Mouse (Mus musculus) adrenal gland, postnatal 10 days (tissue): ENCODE results near the gene Cyp4f18. TPM values are rescaled to one million over a fixed set of nuclear protein-coding genes. Genes with fewer than 3 reads are reported as not detected.
"Not testable (repeated sequence)": the region's sequence is repeated elsewhere in the genome, so short reads cannot be mapped to it uniquely, and the experiment has no call there.

ENCODE experiments used
- DNase-seq: peaks from one replicate; pipeline ENCODE4 v3.0.0; 2021; ENCODE audit warnings: mixed read lengths
- long read RNA-seq, 2 experiments: library from polyadenylated mRNA; stranded (forward); transcript quantifications; one replicate each; pipeline ENCODE4 v2.0.0; 2021
- total RNA-seq, 2 experiments: library from RNA; stranded (reverse); gene quantifications; 2 replicates each; pipeline ENCODE4 v1.2.3; 2021

The Cyp4f18 gene
- 1 to 10 TPM; 1.7 to 1.8 TPM for total RNA-seq
- long read RNA-seq, experiment 1, partial matches to known transcripts, result 2 of 4 reads
- long read RNA-seq, experiment 1, other reads (novel, unspliced or antisense), result 0 of 4 reads
- long read RNA-seq, experiment 2, partial matches to known transcripts, result 0 of 4 reads
- long read RNA-seq, experiment 2, other reads (novel, unspliced or antisense), result 1 of 4 reads

GRCm38 (mm10) chr8:72009473-72009872, at the start of gene Cyp4f18:
Cyp4f18 (minus strand) TSS chr8:72009626.
- DNase-seq, result no peak

DNA sequence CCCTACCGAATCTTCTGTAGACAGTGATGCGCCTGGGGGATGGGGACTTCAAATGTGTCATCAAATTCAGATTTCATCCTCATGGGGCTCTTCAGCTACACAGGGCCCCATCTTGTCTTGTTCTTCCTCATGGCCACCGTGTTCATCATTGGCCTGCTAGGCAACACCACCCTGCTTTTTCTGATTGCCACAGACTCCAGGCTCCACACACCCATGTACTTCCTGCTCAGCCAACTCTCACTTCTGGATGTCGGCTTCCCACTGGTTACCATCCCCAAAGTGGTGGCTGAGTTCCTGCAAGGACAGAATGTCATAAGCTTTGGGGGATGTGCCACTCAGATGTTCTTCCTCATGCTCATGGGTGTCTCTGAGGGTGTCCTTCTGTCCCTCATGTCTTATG, 48.2 kb upstream of the Cyp4f18 start:
- DNase-seq, result not testable (repeated sequence)

GRCm38 (mm10) chr8:72054633-72055032, 45.2 kb upstream of the Cyp4f18 start:
- DNase-seq, result not testable (repeated sequence)

- DNase-seq, result no peak
Observed at GRCm38 (mm10) chr8:72042493-72042892, 33.1 kb upstream of the Cyp4f18 start.

DNA sequence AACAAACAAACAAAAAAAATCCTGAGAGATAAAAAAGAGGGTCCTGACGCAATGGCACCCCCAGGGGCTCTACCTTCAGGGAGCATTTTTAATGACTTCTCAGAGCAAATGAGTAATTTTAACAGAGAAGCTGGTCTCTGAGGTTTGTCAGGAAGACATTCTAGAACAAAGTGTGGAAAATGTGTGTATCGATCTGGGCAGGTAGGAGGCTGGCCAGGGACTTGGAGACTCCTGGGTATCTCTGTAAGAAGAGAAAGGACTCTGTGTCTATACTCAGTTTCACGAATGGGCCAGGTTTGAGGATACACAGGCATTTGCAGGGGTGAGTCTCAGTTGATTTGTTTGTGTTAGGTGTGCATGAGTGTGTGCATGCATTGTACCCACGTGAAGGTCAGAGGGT, 31.5 kb upstream of the Cyp4f18 start, which contains the start of gene Olfr372:
Gene Olfr372 (plus strand): TSS at position 301 of the 400 bp plus-strand sequence.
- DNase-seq, result not testable (repeated sequence)

GRCm38 (mm10) chr8:72032926-72033325, 23.5 kb upstream of the Cyp4f18 start:
- DNase-seq, result peak; percentile 71

GRCm38 (mm10) chr8:72024886-72025285, 15.5 kb upstream of the Cyp4f18 start:
- not testable (repeated sequence) for DNase-seq

- no peak for DNase-seq
Observed at GRCm38 (mm10) chr8:72019816-72020215, 10.4 kb upstream of the Cyp4f18 start.

DNA sequence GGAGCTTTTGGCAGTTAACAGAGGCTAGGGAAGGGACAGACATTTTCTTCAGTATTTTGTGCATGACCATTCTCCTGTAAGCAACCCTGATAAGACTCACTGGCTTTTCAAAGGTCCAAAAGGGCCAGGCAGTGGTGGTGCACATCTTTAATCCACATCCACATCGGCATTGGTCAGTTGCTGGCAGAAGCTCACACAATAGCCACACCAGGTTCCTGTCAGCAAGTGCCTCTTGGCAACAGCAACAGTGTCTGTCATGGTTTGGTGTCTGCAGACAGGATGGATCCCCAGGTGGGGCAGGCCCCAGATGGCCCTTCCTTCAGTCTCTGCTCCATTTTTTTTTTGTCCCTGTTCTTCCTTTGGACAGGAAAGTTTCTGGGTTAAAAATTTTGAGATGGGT, 9.6 kb upstream of the Cyp4f18 start:
- not testable (repeated sequence) for DNase-seq

DNA sequence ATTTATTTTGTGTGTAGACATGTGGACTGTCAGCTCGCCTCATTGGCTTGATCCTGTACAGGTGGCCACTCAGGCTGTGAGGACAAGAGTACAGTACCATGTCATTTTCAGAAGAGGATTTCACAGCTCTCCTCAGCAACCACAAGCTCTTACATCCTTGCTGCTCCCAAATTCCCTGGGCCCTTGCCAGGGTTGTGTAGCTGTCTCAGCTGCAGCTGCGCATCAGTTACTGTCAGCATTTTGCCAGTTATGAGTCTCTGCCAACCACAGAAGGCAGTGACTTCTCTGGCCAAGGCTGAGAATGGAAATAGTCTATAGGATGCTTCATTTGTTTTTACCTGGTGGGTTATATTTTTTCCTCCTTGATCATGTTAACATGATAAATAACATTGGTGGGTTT, 8.7 kb upstream of the Cyp4f18 start:
- DNase-seq, result peak; percentile 30

DNA sequence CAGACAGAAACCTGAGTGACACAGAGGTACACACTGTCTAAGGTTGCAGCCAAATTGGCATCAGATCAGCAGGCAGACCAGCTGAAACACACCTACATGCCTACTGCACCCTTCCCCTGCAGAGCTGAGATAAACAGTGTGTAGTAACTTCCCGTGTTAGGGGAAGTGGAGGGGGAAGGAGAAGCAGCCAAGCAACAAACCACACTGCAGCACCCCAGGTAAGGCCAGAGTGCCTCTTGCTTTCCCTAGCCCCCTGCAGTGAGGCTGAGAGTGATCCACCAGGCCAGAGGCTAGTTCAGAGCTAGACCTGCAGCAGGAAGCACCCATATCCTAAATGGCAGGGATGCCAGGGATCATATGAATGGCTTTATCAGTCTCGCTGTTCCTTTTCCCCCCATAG, 7.9 kb upstream of the Cyp4f18 start:
- not testable (repeated sequence) for DNase-seq

- peak; percentile 36 for DNase-seq
Observed at GRCm38 (mm10) chr8:72013506-72014228, 4.2 kb upstream of the Cyp4f18 start.

GRCm38 (mm10) chr8:72008134-72008641, 1.2 kb downstream of the Cyp4f18 start:
- DNase-seq, result peak; percentile 55

GRCm38 (mm10) chr8:72006763-72007162, 2.7 kb downstream of the Cyp4f18 start:
- no peak for DNase-seq

DNA sequence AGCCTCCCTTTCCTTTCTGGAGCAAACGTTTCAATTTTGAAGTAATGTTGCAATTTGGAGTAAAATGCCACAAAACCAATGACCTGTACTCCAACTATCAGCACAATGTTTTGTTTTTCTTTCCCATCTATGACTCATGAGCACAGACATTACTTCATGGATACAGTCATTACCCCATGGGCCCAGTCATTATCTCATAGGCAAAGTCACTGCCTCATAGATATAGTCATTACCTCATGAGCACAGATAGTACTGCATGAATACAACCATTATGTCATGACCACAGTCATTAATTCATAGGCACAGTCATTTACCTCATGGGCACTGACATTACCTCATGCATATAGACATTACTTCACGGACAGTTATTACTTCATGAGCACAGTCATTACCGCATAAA, 3.5 kb downstream of the Cyp4f18 start:
- no peak for DNase-seq

- DNase-seq, result no peak
Observed at GRCm38 (mm10) chr8:72002942-72003341, 6.5 kb downstream of the Cyp4f18 start.

GRCm38 (mm10) chr8:72000223-72000622, 9.2 kb downstream of the Cyp4f18 start:
- no peak for DNase-seq

DNA sequence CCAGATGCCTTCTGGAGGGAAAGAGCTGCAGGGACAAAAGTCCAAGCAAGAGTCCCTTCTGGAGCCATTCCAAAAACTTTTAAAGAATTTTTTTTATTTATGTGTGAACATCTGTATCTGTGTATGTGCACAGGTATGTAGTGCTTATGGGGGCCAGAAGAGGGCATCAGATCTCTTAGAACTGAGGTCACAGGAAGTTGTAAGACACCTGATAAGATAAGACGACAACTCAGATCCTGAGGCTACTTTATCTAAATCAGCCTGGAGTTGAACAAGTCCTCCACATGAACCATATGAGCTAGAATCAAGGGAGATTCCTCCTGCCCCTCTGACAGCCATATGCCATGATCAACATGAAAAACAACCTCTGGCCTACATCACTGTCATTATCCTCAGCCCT, 10.0 kb downstream of the Cyp4f18 start:
- DNase-seq, result no peak

DNA sequence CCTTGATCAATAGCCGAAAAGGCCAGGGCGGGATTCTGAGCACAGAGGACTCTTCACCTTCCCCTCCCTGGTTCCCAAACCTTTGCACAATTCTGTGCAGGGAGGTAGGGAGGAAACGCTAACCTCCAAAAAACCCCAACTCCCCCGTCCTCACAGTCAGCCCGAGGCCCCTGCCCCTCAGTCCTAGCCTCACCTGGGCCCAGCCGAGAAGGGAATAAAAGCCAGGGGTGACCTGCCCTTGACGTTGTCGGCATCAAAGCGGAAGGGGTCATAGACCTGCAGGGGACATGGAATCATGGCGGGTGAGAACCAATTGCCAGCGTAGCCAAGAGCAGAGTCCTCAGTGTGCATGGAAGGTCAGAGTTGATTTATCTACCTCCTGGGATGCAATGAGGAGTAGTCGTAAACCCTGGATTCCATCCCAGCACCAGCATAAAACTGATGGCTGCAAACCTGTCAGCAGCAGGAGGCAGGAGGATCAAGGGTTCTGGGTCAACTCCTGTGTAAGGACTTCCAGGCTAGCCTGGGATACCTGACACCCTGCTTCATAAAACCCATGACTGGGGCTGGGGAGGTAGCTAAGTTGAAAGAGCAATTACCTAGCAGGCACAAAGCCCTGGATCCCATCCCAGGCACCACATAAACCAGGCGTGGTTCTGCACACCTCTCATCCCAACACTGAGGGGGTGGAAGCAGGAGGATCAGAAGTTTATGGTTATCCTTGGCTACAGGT, 20.4 kb downstream of the Cyp4f18 start:
- DNase-seq, result no peak

DNA sequence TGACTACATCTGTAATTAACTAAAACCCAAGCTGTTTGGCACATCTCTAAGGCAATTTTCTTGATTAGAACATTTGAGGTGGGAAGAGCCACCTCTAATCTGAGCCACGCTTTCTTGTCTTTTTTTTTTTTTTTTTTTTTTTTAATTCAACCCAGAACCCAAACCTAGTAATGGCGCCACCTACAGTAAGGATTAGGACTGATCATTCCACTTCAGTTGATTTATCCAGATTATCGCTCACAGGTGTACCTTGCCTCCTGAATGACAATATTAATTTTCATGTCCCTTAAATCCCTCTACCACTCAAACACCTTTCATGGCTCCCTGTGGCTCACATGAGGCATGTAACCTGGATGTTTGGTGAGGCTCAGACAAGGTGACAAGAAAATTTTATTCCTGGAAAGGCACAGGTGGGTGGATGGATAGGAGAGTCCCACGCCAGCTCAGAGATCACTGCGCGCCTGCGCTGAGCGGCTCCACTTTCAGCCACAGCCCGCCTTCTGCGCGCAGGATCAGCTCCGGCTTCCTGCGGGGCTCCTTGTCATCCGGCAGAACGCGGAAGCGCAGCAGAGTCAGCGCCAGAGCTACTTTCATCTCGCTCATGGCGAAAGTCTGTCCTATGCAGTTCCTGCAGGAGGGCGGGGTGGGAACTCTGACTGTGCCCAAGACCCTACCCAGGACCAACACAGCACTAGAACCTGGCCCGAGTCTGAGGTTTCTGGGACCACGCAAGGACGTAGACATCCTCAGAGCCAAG, 21.1 kb downstream of the Cyp4f18 start:
- peak; percentile 68 for DNase-seq

GRCm38 (mm10) chr8:71984601-71985000, 24.8 kb downstream of the Cyp4f18 start:
- DNase-seq, result no peak

DNA sequence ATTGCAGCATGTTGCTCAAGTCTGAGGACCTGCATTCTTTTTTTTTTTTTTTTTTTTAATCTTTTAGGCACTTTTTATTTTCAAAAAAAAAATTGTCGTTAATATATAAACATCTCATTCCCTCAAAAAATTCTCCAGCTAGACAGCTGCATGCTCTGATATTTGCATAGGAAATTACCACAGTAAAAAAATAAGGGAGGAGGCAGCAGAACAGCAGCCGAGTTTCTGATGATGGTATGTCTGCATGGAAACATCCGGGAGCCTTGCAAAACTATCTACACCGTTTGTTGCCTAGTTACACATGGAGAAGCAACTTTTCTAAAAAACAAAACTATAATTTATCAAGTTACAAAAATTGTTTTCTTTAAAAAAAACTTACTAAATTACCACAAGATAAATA, 28.0 kb downstream of the Cyp4f18 start:
- DNase-seq, result no peak
